Mouse (Mus musculus) embryonic stem cell, embryonic (primary cell): ENCODE measurements around the gene Emc7.
"Not testable (repeated sequence)": the region's sequence is repeated elsewhere in the genome, so short reads cannot be mapped to it uniquely, and the experiment has no call there.

ENCODE experiments used
- CTCF ChIA-PET, 4 experiments: fragments of 300-600 bp in 2 of 4; fragments of 350-600 bp in 2 of 4; sonication (Branson Sonifier 250); formaldehyde crosslinking; loops; one replicate each; lab custom pipeline; 2022; ENCODE audit warnings: inconsistent platforms in 2 of 4; lab: Charles Lee
- POLR2A ChIA-PET, 4 experiments: fragments of 300-600 bp in 2 of 4; fragments of 350-600 bp in 2 of 4; sonication (Branson Sonifier 250); formaldehyde crosslinking; loops; one replicate each; lab custom pipeline; 2022; ENCODE audit warnings: antibody characterized with exemption in 4 of 4, inconsistent platforms in 1 of 4; lab: Charles Lee

The Emc7 gene

DNA sequence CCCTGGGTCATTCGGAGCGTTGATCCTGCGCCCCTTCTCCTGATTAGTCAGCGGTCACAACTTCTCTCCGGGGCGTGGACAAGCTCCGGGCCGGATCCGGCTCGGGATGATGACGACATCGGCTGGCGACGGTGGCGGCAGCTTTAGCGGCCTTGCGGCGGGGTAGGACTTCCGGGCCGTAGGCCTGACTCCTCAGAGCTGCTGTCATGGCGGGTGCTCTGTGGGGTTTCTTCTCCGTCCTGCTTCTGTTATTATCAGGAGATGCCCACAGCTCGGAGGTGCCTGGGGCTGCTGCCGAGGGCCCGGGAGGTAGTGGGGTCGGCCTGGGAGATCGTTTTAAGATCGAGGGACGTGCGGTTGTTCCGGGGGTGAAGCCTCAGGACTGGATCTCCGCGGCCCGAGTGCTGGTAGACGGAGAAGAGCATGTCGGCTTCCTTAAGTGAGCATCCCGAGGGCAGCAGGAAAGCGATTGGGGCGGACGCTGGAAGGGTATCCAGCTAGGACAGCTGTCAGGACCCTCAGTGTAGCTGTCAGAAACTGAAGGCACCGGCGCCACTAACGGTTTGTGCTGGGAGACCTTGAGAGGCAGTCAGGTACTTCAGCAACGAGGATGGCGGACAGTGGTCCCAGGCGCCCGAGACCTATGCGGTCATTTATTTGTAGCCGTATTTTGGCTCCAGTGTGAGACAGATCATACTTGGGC, at the start of gene Emc7:
Gene Emc7 (plus strand): TSS at position 136 of the 703 bp plus-strand sequence.
- ChIA-PET POLR2A (interaction anchor here (0.6 to 3.4 kb wide), 73 partner anchors 8 to 985 kb away, joined by 3 to 50 read pairs (median 5); partner anchors contain the start of genes Emc4 (in 4 of the 4), Katnbl1 (in 3 of the 4), Slc12a6 (in 2 of the 4) and Aven (in 1 of the 4)), CTCF (interaction anchor here in 2 of 4 experiments (0.9 to 1.6 kb wide), 2 partner anchors 76 kb away, joined by 6 to 12 read pairs; partner anchors contain the start of gene Katnbl1 (in 2 of the 2))

DNA sequence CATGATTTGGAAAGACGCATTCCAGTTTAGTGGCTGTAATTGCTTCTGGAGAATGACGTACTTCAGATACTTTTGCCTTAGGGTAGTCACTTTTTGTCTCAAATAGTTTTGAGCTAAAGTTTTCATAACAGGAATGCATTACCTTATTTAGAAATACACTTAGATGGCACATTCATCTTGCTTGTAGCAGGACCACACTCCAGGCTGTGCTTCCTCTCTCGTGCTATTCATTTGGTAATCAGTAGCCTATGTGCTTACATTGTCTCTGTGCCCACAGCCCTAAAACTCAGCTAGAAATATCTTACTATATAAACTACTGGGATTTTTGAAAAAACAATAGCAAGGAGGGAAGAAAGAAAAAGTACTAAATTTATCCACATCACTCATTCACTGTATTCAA, 47.8 kb upstream of the Emc7 start:
- CTCF ChIA-PET = no interaction called here
- POLR2A ChIA-PET = interaction anchor here in 1 of 4 experiments (0.8 to 1.3 kb wide), 3 partner anchors 9 to 40 kb away, joined by 3 to 4 read pairs (median 3); no protein-coding TSS in a partner anchor

DNA sequence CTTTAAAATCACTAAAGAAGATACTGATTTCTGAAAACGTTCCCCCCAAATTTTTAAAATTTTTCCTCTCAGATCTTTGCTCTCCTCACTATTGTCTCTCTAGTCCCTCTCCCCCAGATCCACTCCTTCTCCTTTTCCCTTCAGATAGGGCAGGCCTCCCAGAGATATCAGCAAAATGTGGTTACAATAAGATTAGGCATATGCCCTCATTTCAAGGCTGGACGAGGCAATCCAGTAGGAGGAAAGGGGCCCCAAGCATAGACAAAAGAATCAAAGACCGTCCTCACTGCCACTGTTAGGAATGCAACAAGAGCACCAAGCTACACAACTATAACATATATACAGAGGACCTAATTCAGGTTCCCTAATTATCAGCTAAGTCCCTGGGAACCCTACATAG, 29.5 kb upstream of the Emc7 start:
- ChIA-PET CTCF (no interaction called here), POLR2A (interaction anchor here in 1 of 4 experiments (0.8 to 1.4 kb wide), 3 partner anchors 20 to 45 kb away, joined by 3 to 4 read pairs (median 3); no protein-coding TSS in a partner anchor)

DNA sequence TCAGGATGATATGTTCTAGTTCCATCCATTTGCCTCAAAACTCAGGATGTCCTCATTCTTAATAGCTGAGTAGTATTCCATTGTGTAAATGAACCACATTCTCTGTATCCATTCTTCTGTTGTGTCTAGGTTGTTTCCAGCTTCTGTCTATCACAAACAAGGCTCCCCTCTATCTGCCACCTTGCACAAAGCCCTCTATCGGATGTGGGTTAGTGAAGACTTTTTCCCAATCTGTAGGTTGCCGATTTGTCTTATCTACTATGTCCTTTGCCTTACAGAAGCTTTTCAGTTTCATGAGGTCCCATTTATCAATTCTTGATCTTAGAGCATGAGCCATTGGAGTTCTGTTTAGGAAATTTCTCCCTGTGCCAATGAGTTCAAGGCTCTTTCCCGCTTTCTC, 26.3 kb upstream of the Emc7 start:
- POLR2A ChIA-PET = interaction anchor here in 2 of 4 experiments (0.7 to 1.3 kb wide), 2 partner anchors 10 to 72 kb away, joined by 3 read pairs; no protein-coding TSS in a partner anchor
- CTCF ChIA-PET = not testable (repeated sequence)

DNA sequence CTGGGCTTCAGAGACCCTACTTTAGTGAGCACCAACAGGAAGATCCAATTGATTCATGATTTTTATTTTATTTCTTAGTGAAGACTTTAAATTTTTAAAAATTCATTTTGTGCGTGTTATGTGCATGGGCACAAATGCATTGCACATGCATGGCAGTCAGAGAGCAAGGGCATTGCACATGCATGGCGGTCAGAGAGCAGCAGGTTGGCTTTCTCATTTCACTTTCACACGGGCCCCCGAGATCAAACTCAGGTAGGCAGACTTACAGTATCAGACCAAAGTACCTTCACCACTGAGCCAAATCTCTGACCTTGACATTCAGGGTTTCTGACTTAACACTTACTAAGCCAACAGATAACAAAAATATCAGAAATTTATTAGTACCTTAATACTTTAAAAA, 25.1 kb upstream of the Emc7 start:
- ChIA-PET CTCF (no interaction called here), POLR2A (no interaction called here)

DNA sequence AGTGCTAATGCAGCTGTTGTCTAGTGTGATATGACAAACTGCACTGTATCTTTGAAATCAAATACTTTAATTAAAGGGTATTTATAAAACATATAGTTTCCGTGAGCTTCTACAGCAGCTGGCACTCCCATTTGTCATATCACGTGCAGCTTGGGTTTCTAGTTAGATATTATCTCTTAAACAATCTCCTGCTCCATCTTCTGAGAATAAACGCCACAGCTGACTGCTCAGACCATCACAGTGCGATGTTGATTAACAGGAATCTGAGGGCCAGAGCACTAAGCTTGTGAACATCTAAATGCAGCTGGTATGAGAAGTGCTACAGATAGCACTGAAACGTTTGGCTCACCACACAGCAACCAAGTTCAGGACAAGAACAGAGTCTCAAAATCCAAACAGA, 24.4 kb upstream of the Emc7 start:
- POLR2A ChIA-PET = no interaction called here

DNA sequence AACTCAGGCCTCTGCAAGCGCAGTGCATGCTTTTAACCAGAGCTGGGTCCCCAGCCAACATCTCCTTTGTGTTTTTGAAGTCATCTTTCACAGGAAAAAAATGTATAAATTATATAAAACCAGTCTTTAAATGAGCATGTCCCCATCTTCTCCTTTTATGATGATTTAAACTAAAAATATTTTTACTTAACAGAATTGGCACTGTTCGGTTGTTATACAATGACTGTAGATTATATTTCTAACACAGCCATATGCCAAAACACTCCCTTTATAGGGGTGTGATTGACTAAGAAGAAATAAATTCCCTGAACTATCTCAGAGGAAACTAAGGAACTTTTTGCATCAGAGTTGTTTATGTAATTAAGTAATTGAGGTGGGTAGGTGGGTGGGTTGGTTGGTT, 22.3 kb upstream of the Emc7 start:
- CTCF ChIA-PET = no interaction called here

More for the DNA sequence above, 24.4 kb upstream of the Emc7 start:
- CTCF ChIA-PET = no interaction called here

DNA sequence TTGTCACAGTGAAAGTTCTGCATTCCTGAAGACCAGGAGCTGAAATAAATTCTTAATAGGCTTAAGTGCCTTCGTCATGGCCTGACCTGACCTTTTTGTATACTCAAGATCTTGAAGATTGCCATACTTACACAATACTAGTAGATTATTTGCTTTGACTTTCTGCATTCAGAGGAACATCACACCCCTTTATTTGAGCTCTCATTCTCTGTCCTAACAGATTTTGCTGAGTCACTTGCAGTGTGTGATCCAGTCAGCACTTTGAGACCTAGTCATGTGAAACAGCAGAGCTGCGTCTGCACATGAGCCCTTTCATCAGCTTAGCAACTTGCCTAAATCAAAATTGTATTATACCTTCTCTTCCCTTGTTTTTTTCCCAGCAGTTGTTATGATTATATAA, 21.4 kb upstream of the Emc7 start:
- ChIA-PET POLR2A (interaction anchor here in 3 of 4 experiments (0.6 to 2.5 kb wide), 10 partner anchors 9 to 65 kb away, joined by 3 to 17 read pairs (median 4); partner anchors contain the start of genes Emc4 (in 2 of the 3), Emc7 (in 1 of the 3) and Katnbl1 (in 1 of the 3)), CTCF (interaction anchor here in 1 of 4 experiments (1.0 kb wide), 1 partner anchor 54 kb away, joined by 3 read pairs; the partner anchor contains the start of gene Katnbl1)

More for the DNA sequence above, 22.3 kb upstream of the Emc7 start:
- POLR2A ChIA-PET = interaction anchor here in 2 of 4 experiments (1.1 to 2.5 kb wide), 5 partner anchors 11 to 53 kb away, joined by 3 to 17 read pairs (median 5); partner anchors contain the start of genes Emc7 (in 1 of the 2) and Katnbl1 (in 1 of the 2)

DNA sequence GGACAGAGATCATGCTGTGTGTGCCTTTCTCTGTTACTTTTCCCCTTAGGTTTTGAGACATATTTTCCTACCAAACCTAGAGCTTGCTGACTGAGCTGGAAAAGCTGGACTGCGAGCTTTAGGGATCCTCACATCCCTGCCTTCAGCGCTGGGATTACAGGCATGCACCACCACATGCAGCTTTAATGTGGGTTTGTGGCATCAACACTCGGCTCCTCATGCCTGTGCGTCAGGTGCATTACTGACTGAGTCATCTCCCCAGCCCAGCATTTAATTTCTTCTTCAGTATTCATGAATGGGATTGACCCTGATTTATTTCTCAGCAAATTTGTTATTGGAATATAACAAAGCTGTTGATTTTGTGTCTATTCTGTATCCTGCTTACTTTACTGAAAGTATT, 18.5 kb upstream of the Emc7 start:
- CTCF ChIA-PET = interaction anchor here in 2 of 4 experiments (0.6 to 1.0 kb wide), 2 partner anchors 57 to 402 kb away, joined by 3 read pairs; partner anchors contain the start of gene Katnbl1 (in 1 of the 2)
- POLR2A ChIA-PET = interaction anchor here in 2 of 4 experiments (1.2 to 2.1 kb wide), 5 partner anchors 18 to 170 kb away, joined by 4 to 7 read pairs (median 4); partner anchors contain the start of genes Katnbl1 (in 2 of the 2), Emc7 (in 1 of the 2), Gm21985 (in 1 of the 2) and Slc12a6 (in 1 of the 2)

DNA sequence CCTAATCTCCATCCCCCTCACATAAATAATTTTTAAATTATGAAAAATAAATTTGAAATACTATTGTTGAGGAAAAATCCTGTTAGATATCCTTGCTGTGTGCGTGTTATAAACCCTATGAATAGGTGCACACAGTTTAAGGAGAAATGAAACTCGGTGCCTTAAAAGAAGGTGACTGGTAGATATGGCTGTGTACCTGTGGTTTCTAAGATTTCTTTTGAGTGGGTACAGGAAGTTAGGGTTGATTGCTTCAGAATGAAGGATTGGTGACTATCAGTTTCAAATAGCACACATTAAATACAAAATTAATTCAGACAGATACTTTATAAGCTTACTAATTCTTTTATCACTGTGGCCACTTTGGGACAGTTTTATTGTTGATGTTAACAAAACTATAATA, 17.2 kb upstream of the Emc7 start:
- CTCF ChIA-PET = no interaction called here

DNA sequence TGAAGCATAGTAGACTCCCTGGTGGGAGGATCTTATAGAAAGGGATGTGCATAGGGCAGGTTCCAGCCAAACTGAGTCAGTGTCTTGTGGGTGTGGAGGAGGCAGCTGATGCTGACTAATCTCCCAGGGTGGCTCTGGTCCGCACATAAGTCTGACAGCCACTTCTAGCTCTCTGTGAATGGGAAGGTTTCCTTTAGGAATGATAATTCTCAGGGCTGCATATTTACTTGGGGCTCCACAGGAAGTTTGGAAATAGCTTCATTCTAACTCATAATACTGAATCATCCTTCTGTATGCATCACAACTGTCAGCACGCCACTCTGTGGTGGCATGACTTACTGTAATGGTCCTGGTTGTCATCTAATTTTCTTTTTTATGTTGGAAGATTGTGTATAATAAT, 11.3 kb upstream of the Emc7 start:
- ChIA-PET POLR2A (interaction anchor here in 3 of 4 experiments (0.6 to 2.5 kb wide), 6 partner anchors 10 to 512 kb away, joined by 3 to 11 read pairs (median 4); partner anchors contain the start of gene Emc7 (in 2 of the 3)), CTCF (no interaction called here)

More for the DNA sequence above, 17.2 kb upstream of the Emc7 start:
- POLR2A ChIA-PET = interaction anchor here in 2 of 4 experiments (0.7 to 2.1 kb wide), 2 partner anchors 58 to 61 kb away, joined by 3 to 5 read pairs; partner anchors contain the start of gene Katnbl1 (in 1 of the 2)

DNA sequence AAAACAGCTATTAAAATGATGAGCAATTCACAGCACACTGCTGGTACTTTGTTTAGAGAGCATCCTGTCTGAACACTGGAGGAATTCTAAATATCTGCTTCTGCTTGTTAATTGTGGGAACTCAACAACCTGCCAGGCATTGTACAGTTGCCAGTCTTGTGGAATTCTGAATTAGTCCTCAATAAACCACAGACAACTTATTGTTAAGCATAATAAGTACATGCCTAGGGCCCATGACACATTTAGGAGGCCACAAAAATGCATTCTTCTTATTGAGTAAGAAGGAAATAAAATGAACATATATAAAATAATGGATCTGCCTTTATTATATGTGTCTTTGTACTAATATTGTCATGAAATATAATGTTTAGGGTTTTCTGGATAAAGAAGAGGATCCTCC, 9.3 kb upstream of the Emc7 start:
- POLR2A ChIA-PET = interaction anchor here in 1 of 4 experiments (1.6 kb wide), 1 partner anchor 9 kb away, joined by 3 read pairs; the partner anchor contains the start of gene Emc7
- CTCF ChIA-PET = no interaction called here

DNA sequence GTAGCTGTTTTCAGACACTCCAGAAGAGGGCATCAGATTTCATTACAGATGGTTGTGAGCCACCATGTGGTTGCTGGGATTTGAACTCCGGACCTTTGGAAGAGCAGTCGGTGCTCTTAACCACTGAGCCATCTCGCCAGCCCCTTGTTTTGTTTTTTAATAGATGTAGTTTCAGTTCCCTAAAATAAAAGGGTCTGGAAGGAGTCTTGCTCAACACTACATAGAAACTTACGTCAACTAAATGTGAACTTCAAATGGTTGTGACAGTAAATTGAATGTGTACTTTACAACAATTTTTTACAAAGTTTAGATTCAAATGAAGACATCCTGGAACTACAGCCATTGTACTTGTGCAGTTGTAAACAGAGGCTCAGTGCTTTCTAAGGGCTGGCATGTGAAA, 6.8 kb upstream of the Emc7 start:
- ChIA-PET POLR2A (interaction anchor here in 2 of 4 experiments (0.6 to 0.8 kb wide), 2 partner anchors 81 to 96 kb away, joined by 3 read pairs; partner anchors contain the start of gene Emc4 (in 1 of the 2)), CTCF (interaction anchor here in 2 of 4 experiments (1.5 to 2.1 kb wide), 2 partner anchors 69 kb away, joined by 3 to 10 read pairs; partner anchors contain the start of gene Katnbl1 (in 2 of the 2))

DNA sequence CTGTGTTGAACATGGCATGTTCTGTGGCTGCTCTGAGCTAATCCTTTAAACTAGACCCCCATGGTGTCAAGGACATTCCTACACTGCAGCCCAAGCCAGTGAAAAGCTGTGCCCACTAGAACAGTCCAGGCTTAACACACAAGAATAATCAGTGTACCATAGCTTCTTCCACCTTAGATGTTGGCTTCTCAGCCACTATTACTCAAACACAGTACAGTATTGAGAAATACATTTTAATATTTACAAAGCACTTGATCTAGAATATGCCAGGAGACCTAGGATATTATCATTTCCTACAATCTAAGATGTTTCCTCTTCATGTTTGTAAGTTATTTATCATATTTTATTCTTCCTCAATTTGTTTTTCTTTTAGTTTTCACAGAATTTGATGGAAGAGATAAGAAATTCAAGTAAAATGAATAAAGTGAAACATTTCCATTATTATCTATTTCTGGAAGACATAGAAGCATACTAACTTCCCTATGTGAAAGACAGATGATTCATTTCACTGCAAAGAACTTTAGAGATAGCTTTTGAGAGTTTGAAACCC, 6.2 kb upstream of the Emc7 start:
- POLR2A ChIA-PET = interaction anchor here in 1 of 4 experiments (0.5 to 0.8 kb wide), 3 partner anchors 80 to 183 kb away, joined by 3 read pairs; partner anchors contain the start of genes Emc4 and Slc12a6
- CTCF ChIA-PET = interaction anchor here in 2 of 4 experiments (0.7 to 2.1 kb wide), 3 partner anchors 69 to 1614 kb away, joined by 3 to 10 read pairs (median 3); partner anchors contain the start of gene Katnbl1 (in 2 of the 2)

DNA sequence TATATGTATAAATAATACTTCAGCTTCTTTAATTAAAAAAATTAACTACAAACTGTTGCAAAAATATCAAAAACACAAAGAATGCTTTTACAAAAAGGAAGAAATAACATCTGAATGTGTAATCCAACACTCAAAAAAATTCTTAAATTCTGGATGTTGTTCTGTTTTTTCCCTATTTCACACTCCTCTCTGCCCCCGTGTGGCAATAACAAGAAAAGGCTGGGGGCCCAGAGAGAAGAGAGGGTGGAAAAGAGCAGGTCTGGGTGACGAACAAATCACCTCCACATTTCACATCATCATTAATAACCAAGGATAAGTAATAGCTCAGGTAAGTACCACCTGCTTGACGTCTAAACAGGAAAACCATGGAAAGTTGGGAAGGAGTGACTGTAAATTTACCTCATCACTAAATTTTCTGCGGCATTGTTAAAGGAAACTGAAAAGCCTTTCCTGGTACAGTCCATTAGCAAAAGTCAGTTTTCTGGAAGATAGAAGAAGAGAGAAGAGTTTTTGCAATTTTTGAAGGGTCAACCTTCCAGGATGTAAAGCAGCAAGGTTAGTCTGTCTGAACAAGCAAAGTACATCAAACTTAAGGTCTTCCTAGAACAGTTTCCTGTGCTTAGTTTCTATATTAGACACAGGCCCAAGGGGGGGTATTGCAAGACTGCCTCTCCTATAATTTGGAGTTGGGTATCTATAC, 5.0 kb upstream of the Emc7 start:
- ChIA-PET CTCF (interaction anchor here in 1 of 4 experiments (1.5 kb wide), 1 partner anchor 71 kb away, joined by 3 read pairs; the partner anchor contains the start of gene Katnbl1), POLR2A (interaction anchor here in 2 of 4 experiments (0.6 to 2.0 kb wide), 3 partner anchors 48 to 211 kb away, joined by 3 to 9 read pairs (median 4); partner anchors contain the start of genes Emc4 (in 1 of the 2) and Lpcat4 (in 1 of the 2))

DNA sequence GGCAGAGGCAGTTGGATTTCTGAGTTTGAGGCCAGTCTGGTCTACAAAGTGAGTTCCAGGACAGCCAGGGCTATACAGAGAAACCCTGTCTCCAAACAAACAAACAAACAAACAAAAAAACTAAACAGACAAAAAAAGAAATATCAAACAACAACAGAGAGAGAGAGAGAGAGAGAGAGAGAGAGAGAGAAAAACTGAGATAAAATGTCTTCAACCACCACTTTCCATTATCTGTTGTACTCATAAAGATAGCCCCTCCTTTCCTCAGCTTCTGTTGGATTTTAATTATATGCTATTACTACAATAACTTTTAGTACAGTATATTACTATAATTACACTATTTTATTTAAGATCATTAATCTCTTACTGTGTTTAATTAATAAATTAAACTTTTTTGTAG, 2.3 kb upstream of the Emc7 start:
- POLR2A ChIA-PET = interaction anchor here in 1 of 4 experiments (0.9 to 3.4 kb wide), 2 partner anchors 67 to 74 kb away, joined by 3 to 23 read pairs; partner anchors contain the start of gene Katnbl1
- CTCF ChIA-PET = not testable (repeated sequence)
